Mouse (Mus musculus): ENCODE data around the gene Il11.

Il11 gene

GRCm38 (mm10) chr7:4743354-4743753 is 39.3 kb downstream of the Il11 start:
- DNase-seq (ENCODE audit: low read depth, low spot score): no peak

- no peak for DNase-seq (ENCODE audit: low read depth, low spot score)
These were observed 40.2 kb downstream of the Il11 start for GRCm38 (mm10) chr7:4742482-4742819.

- DNase-seq (ENCODE audit: low read depth, low spot score): no peak
These were observed 40.8 kb downstream of the Il11 start for GRCm38 (mm10) chr7:4741672-4742481.

GRCm38 (mm10) chr7:4741151-4741550 is 41.5 kb downstream of the Il11 start:
- DNase-seq (ENCODE audit: low read depth, low spot score): peak; percentile 41

- DNase-seq (ENCODE audit: low read depth, low spot score): no peak
These were observed 42.3 kb downstream of the Il11 start for GRCm38 (mm10) chr7:4740309-4740727.

- peak; percentile 99 for DNase-seq (ENCODE audit: low read depth, low spot score)
These were observed 42.9 kb downstream of the Il11 start, which contains the start of gene Kmt5c for GRCm38 (mm10) chr7:4739544-4740275. TSS of gene Kmt5c (plus strand) at chr7:4740115.

- no peak for DNase-seq (ENCODE audit: low read depth, low spot score)
These were observed 43.6 kb downstream of the Il11 start for GRCm38 (mm10) chr7:4739041-4739543.

GRCm38 (mm10) chr7:4732968-4733392 is 49.7 kb downstream of the Il11 start:
- DNase-seq (ENCODE audit: low read depth, low spot score): no peak

GRCm38 (mm10) chr7:4731090-4731489 is 51.6 kb downstream of the Il11 start:
- no peak for DNase-seq (ENCODE audit: low read depth, low spot score)

GRCm38 (mm10) chr7:4725169-4725568 is 57.5 kb downstream of the Il11 start, which contains the start of gene Tmem150b:
TSS of gene Tmem150b (minus strand) at chr7:4725249.
- DNase-seq (ENCODE audit: low read depth, low spot score): no peak

GRCm38 (mm10) chr7:4724359-4724758 is 58.3 kb downstream of the Il11 start:
- DNase-seq (ENCODE audit: low read depth, low spot score): no peak

- DNase-seq (ENCODE audit: low read depth, low spot score): no peak
These were observed 59.2 kb downstream of the Il11 start for GRCm38 (mm10) chr7:4723508-4723907.
